Mouse (Mus musculus): ENCODE results near the gene Srp14. TPM values are rescaled to one million over a fixed set of nuclear protein-coding genes. Genes with fewer than 3 reads are reported as not detected.

Gene Srp14
- polyA plus RNA-seq, 1 experiment: 195 TPM

DNA sequence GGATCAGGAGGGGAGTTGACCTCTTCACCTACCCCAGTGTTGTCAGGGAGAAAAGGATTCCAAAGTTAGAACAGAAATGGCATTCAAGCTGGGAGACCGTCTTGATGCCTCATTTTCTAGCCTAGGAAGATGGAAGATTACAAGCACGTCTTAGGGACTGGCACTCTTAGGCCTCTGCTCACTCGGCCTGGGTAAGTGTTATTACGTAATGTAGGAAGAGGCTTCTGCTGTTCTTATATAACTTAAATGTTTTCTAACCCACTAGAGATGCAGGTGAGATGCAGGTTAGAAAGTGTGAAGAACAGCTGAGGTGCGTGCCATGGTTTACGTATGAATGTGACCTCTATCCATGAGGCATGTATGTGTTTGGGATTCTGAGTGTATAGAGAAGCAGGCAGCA lies 51.2 kb downstream of the Srp14 start:
- DNase-seq (ENCODE audit: low read depth): no peak
- no peak for TF ChIP-seq CTCF (IDR thresholded peaks at IDR 0.05; ENCODE audit: borderline replicate concordance, extremely low read depth, insufficient read depth, insufficient read length)
- TF ChIP-seq POLR2A (IDR thresholded peaks at IDR 0.05; ENCODE audit: borderline replicate concordance, extremely low read depth, insufficient read depth, insufficient read length, poor library complexity, severe bottlenecking): no peak

Other genes starting within 250 kb of the Srp14 start
- gene Fsip1, start 222.7 kb downstream of the Srp14 start, polyA plus RNA-seq (2012; rRNA removed): 2.3 and 2.7 TPM in 2 replicates
- 1.4 and 2.9 TPM in 2 replicates for gene Gpr176, start 106.3 kb downstream of the Srp14 start, polyA plus RNA-seq (2012; rRNA removed)
- 18.5 and 19.1 TPM in 2 replicates for gene Eif2ak4, start 91.1 kb downstream of the Srp14 start, polyA plus RNA-seq (2012; rRNA removed)
- gene Bmf, start 70.0 kb upstream of the Srp14 start, polyA plus RNA-seq (2012; rRNA removed): 10.6 and 13.7 TPM in 2 replicates
- 18.9 and 30.6 TPM in 2 replicates for gene Bub1b, start 118.5 kb upstream of the Srp14 start, polyA plus RNA-seq (2012; rRNA removed)
- 24.9 and 41.3 TPM in 2 replicates for gene Pak6, start 183.6 kb upstream of the Srp14 start, polyA plus RNA-seq (2012; rRNA removed)
- gene Ankrd63, start 224.3 kb upstream of the Srp14 start, polyA plus RNA-seq (2012; rRNA removed): 0.14 and 0.62 TPM in 2 replicates
- gene Plcb2, start 248.7 kb upstream of the Srp14 start, polyA plus RNA-seq (2012; rRNA removed): 0.95 and 1.1 TPM in 2 replicates